ENCODE assay signal across 22 mouse cellular contexts in the genomic region with DNA sequence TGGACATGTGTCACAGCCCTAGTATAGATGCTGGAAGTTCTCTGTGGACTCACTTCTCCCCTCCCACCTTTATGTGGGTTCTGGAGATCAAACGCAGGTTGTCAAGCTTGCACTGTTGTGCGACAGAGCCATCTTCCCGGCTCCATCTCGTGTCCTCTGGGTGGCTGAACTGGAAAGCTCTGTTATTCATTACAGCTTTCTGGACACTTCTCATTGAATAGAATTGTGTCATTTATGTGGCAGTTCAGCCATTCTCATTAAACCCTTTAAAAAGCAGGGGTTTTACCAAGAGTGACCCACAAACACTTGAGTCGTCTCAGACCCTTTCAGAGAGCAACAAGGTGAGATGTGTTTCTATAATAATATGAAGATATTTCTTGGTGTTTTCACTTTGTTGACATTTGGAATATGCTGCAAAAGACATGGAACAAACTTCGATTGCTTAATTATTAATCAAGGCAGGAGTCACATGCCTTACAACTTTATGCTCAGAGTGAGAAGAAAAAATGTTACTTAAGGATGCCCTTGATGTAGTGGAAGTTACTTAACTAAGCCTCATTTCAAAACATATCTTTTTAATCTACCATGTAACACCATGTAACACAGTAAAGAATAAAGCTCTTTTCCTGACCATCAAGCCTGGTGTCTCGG. TPM values are rescaled to one million over a fixed set of nuclear protein-coding genes. Genes with fewer than 3 reads are reported as not detected.
A peak's percentile ranks its signal among the peaks of the same experiment; 100 is the strongest.
DNase-seq lines count a peak whose midpoint lies in the region; ATAC-seq and TF ChIP-seq lines count a peak whose summit lies in the region.
"Had no signal": no experiment of that assay in that cellular context is flagged by ENCODE, and none has a peak within 500 bp of the region (broad histone marks: within the 10 kb centered on the region; RNA-seq: fewer than 3 reads in every experiment).

No protein-coding gene starts in this region.

- TF ChIP-seq CTCF in liver, adult 2 months (IDR thresholded peaks at IDR 0.05; ENCODE audit: low read depth, low read length) = no peak

- no peaks in the 10 kb centered on the region for H3K27me3 ChIP-seq in liver, adult 2 months (ENCODE audit: control insufficient read depth, insufficient read depth, low read length)
- H3K27me3 ChIP-seq in liver, embryonic 12.5 days (replicated peaks) = no peaks in the 10 kb centered on the region
- H3K27me3 ChIP-seq: forebrain, embryonic 13.5 days; heart, embryonic 15.5 days had no signal

- peak; percentile 28 for DNase-seq in heart, adult 11 months
- no peak for DNase-seq in heart, postnatal 14 days
- peak; percentile 67 for DNase-seq in kidney, adult 9 months
- DNase-seq in kidney, postnatal 14 days = no peak
- DNase-seq in liver, adult 2 months (ENCODE audit: extremely low read depth, low read depth, low spot score) = peak; percentile 69
- no peak for DNase-seq in layer of hippocampus, adult 11-12 months (ENCODE audit: low spot score)
- DNase-seq: adrenal gland, adult 8-10 months; adrenal gland, postnatal 36 days; B cell, adult 2 months; cerebellum, adult 2 months; cerebellum, postnatal 10 days; forebrain, postnatal 0 days; gastrocnemius, postnatal 14 days had no signal

- H3K79me2 ChIP-seq in liver, adult 2 months (ENCODE audit: control insufficient read depth, insufficient read depth, low read length) = peaks cover 17% of the 10 kb centered on the region

- peaks cover 21% of the 10 kb centered on the region for H3K4me1 ChIP-seq in liver, adult 2 months (ENCODE audit: control insufficient read depth, insufficient read depth, low read length)
- H3K4me1 ChIP-seq in liver, embryonic 12.5 days = peaks cover 2% of the 10 kb centered on the region
- H3K4me1 ChIP-seq: forebrain, embryonic 13.5 days; heart, embryonic 15.5 days had no signal

- H3K9ac ChIP-seq in liver, adult 2 months (ENCODE audit: low read depth, low read length) = no peak overlapping the region
- H3K9ac ChIP-seq in liver, embryonic 12.5 days = no peak overlapping the region
- H3K9ac ChIP-seq: forebrain, embryonic 13.5 days; forebrain, postnatal 0 days; heart, embryonic 15.5 days; hindbrain, embryonic 14.5 days had no signal

- H3K4me3 ChIP-seq in liver, adult 2 months (ENCODE audit: insufficient read depth, low read depth, low read length) = no peak overlapping the region
- H3K4me3 ChIP-seq in liver, embryonic 12.5 days = no peak overlapping the region
- H3K4me3 ChIP-seq: embryonic facial prominence, embryonic 10.5 days; forebrain, embryonic 13.5 days; heart, embryonic 15.5 days; hindbrain, embryonic 10.5 days had no signal

- 40% methylated on average over 7 of the region's 7 CpGs for WGBS in liver, adult 2 months
- 76% methylated on average over 7 of the region's 7 CpGs for WGBS in liver, embryonic 12.5 days (ENCODE audit: insufficient replicate concordance)

- intact Hi-C loops in heart, postnatal 14 days (cut with DNase I) = no loop called here

- H3K4me2 ChIP-seq in liver, embryonic 12.5 days = no peak overlapping the region
- H3K4me2 ChIP-seq: forebrain, embryonic 13.5 days; heart, embryonic 11.5 days; heart, embryonic 15.5 days; hindbrain, embryonic 14.5 days had no signal

- no peak for ATAC-seq in liver, embryonic 12.5 days
- ATAC-seq: CD4-positive, CD25-positive, alpha-beta regulatory T cell, adult 4 months; forebrain, embryonic 13.5 days; forebrain, postnatal 0 days had no signal

- H3K9me3 ChIP-seq in liver, embryonic 12.5 days (replicated peaks) = no peaks in the 10 kb centered on the region
- H3K9me3 ChIP-seq: embryonic facial prominence, embryonic 10.5 days; forebrain, embryonic 13.5 days; G1E; heart, embryonic 15.5 days; hindbrain, embryonic 10.5 days had no signal

- no peaks in the 10 kb centered on the region for H3K36me3 ChIP-seq in liver, adult 2 months (ENCODE audit: control insufficient read depth, insufficient read depth, low read length)
- H3K36me3 ChIP-seq in liver, embryonic 12.5 days = no peaks in the 10 kb centered on the region
- H3K36me3 ChIP-seq: embryonic facial prominence, embryonic 10.5 days; G1E; heart, embryonic 15.5 days; hindbrain, embryonic 10.5 days had no signal

- peak overlapping the region; percentile 28 for H3K27ac ChIP-seq in liver, adult 2 months (replicated peaks; ENCODE audit: insufficient read depth, low read depth, low read length)
- H3K27ac ChIP-seq in liver, embryonic 12.5 days = no peak overlapping the region
- H3K27ac ChIP-seq: embryonic facial prominence, embryonic 10.5 days; forebrain, embryonic 13.5 days; heart, embryonic 15.5 days; hindbrain, embryonic 10.5 days; hindbrain, embryonic 14.5 days had no signal

- TF ChIP-seq POLR2A in liver, adult 2 months (IDR thresholded peaks at IDR 0.05; ENCODE audit: extremely low read depth, insufficient read depth, low read length) = no peak

RNA-seq across cellular contexts. Expression of gene Gng12, which starts 28.2 kb away (rescaled TPM):
- 10 to 100 TPM; 49.7 to 52.0 TPM for total RNA-seq in heart, postnatal 14 days (2021)
- 24.4 and 28.7 TPM in 2 replicates for total RNA-seq in liver, adult 2 months (2014; rRNA removed)
- polyA plus RNA-seq in liver, adult 2 months (2012; rRNA removed) = 14.1 and 18.7 TPM in 2 replicates
- 30.9 and 35.0 TPM in 2 replicates for polyA plus RNA-seq in liver, embryonic 12.5 days (2016; fragmentation: Nextera tagmentation; extraction: Ambion mirVana)
- polyA plus RNA-seq: G1E had no signal

Comparison
In these comparisons a context has a peak if more than half of its experiments do, and no peak if none do; other contexts are left out.
1. DNase-seq: peak in heart, adult 11 months (single experiment), kidney, adult 9 months (single experiment) and liver, adult 2 months (single experiment); none in heart, postnatal 14 days (0 of 2), kidney, postnatal 14 days (single experiment) and layer of hippocampus, adult 11-12 months (single experiment).